Mouse (Mus musculus): Measurements from ENCODE around the gene Hspb7. TPM values are rescaled to one million over a fixed set of nuclear protein-coding genes. Genes with fewer than 3 reads are reported as not detected.

Gene Hspb7
- total and polyA plus RNA-seq, 3 experiments = not detected

GRCm38 (mm10) chr4:141451251-141451650 lies 30.7 kb downstream of the Hspb7 start (continued):
- no peak for TF ChIP-seq MYB (IDR thresholded peaks at IDR 0.05; ENCODE audit: low read depth, low read length)

GRCm38 (mm10) chr4:141451916-141452450 lies 31.4 kb downstream of the Hspb7 start:
- Histone ChIP-seq H3K27me3 (ENCODE audit: control insufficient read depth in 1 of 2, insufficient read depth in 2 of 2, low read length in 2 of 2) (no peaks in the 10 kb centered on the region), H3K27ac (ENCODE audit: control insufficient read depth, low read depth, low read length) (no peak overlapping the region), H3K36me3 (ENCODE audit: control insufficient read depth in 1 of 2, insufficient read depth in 2 of 2, low read length in 2 of 2) (peaks cover 3 to 7% of the 10 kb centered on the region in 2 experiments; a peak in 3 of 4 replicates), H3K9ac (ENCODE audit: control insufficient read depth, low read depth, low read length, poor library complexity, severe bottlenecking) (no peak overlapping the region), H3K4me1 (ENCODE audit: control insufficient read depth in 1 of 2, insufficient read depth in 2 of 2, low read length in 2 of 2) (peaks cover 7 to 11% of the 10 kb centered on the region in 2 experiments), H3K9me3 (replicated peaks; ENCODE audit: insufficient read depth, low read length) (no peaks in the 10 kb centered on the region), H3K79me2 (ENCODE audit: control insufficient read depth, insufficient read depth, low read length, poor library complexity) (peaks cover 5% of the 10 kb centered on the region; the same call in 1 of the 2 replicates), H3K4me3 (ENCODE audit: control insufficient read depth in 1 of 2, insufficient read depth in 1 of 2, low read depth in 2 of 2, low read length in 2 of 2) (no peak overlapping the region)
- DNase-seq (ENCODE audit: low read depth, low spot score) = no peak
- TF ChIP-seq MEF2A (IDR thresholded peaks at IDR 0.05; ENCODE audit: extremely low read depth, insufficient replicate concordance, low read depth, low read length, poor library complexity, severe bottlenecking) (no peak), CHD1 (IDR thresholded peaks at IDR 0.05; ENCODE audit: low read depth, low read length) (no peak)

GRCm38 (mm10) chr4:141454581-141455350 lies 34.2 kb downstream of the Hspb7 start:
- H3K4me1 ChIP-seq (ENCODE audit: control insufficient read depth in 1 of 2, insufficient read depth in 2 of 2, low read length in 2 of 2) = peaks cover 7 to 11% of the 10 kb centered on the region in 2 experiments
- no peak for DNase-seq (ENCODE audit: low read depth, low spot score)
- peaks cover 1 to 7% of the 10 kb centered on the region in 2 experiments; a peak in 3 of 4 replicates for H3K36me3 ChIP-seq (ENCODE audit: control insufficient read depth in 1 of 2, insufficient read depth in 2 of 2, low read length in 2 of 2)
- no peak overlapping the region for H3K27ac ChIP-seq (ENCODE audit: control insufficient read depth, low read depth, low read length)
- no peaks in the 10 kb centered on the region for H3K27me3 ChIP-seq (ENCODE audit: control insufficient read depth in 1 of 2, insufficient read depth in 2 of 2, low read length in 2 of 2)
- H3K79me2 ChIP-seq (ENCODE audit: control insufficient read depth, insufficient read depth, low read length, poor library complexity) = peaks cover 6% of the 10 kb centered on the region; the same call in 1 of the 2 replicates
- TF ChIP-seq SIN3A (IDR thresholded peaks at IDR 0.05; ENCODE audit: low read length) = no peak
- TF ChIP-seq UBTF (IDR thresholded peaks at IDR 0.05; ENCODE audit: borderline replicate concordance, insufficient read depth, low read depth, low read length) = no peak
- H3K4me3 ChIP-seq (ENCODE audit: control insufficient read depth in 1 of 2, insufficient read depth in 1 of 2, low read depth in 2 of 2, low read length in 2 of 2) = no peak overlapping the region
- H3K9me3 ChIP-seq (replicated peaks; ENCODE audit: insufficient read depth, low read length) = no peaks in the 10 kb centered on the region
- H3K9ac ChIP-seq (ENCODE audit: control insufficient read depth, low read depth, low read length, poor library complexity, severe bottlenecking) = no peak overlapping the region

GRCm38 (mm10) chr4:141455526-141455925 lies 34.9 kb downstream of the Hspb7 start:
- TF ChIP-seq ZC3H11A (IDR thresholded peaks at IDR 0.05; ENCODE audit: low read depth, low read length) = no peak
- no peak for TF ChIP-seq ETS1 (IDR thresholded peaks at IDR 0.05; ENCODE audit: low read depth, low read length)
- TF ChIP-seq MAX (IDR thresholded peaks at IDR 0.05; ENCODE audit: low read length) = no peak
- TF ChIP-seq CHD1 (IDR thresholded peaks at IDR 0.05; ENCODE audit: low read depth, low read length) = no peak
- TF ChIP-seq USF2 (IDR thresholded peaks at IDR 0.05; ENCODE audit: borderline replicate concordance in 1 of 2, insufficient read depth in 1 of 2, low read depth in 1 of 2, low read length in 2 of 2) = no peak
- TF ChIP-seq KAT2A (conservative IDR thresholded peaks at IDR 0.05; ENCODE audit: low read depth, low read length) = no peak
- no peak for TF ChIP-seq TBP (IDR thresholded peaks at IDR 0.05; ENCODE audit: low read depth, low read length)
- TF ChIP-seq HCFC1 (IDR thresholded peaks at IDR 0.05; ENCODE audit: low read depth, low read length) = no peak
- TF ChIP-seq SMC3 (IDR thresholded peaks at IDR 0.05; ENCODE audit: low read depth, low read length) = no peak
- no peak for TF ChIP-seq NELFE (IDR thresholded peaks at IDR 0.05; ENCODE audit: low read depth, low read length)
- TF ChIP-seq RAD21 (IDR thresholded peaks at IDR 0.05; ENCODE audit: low read depth, low read length) = no peak
- Histone ChIP-seq H3K27me3 (ENCODE audit: control insufficient read depth in 1 of 2, insufficient read depth in 2 of 2, low read length in 2 of 2) (no peaks in the 10 kb centered on the region), H3K9me3 (replicated peaks; ENCODE audit: insufficient read depth, low read length) (no peaks in the 10 kb centered on the region), H3K79me2 (ENCODE audit: control insufficient read depth, insufficient read depth, low read length, poor library complexity) (peaks cover 6% of the 10 kb centered on the region; the same call in 1 of the 2 replicates), H3K4me3 (ENCODE audit: control insufficient read depth in 1 of 2, insufficient read depth in 1 of 2, low read depth in 2 of 2, low read length in 2 of 2) (no peak overlapping the region), H3K27ac (ENCODE audit: control insufficient read depth, low read depth, low read length) (no peak overlapping the region), H3K4me1 (ENCODE audit: control insufficient read depth in 1 of 2, insufficient read depth in 2 of 2, low read length in 2 of 2) (peaks cover 7% of the 10 kb centered on the region in 2 experiments), H3K36me3 (ENCODE audit: control insufficient read depth in 1 of 2, insufficient read depth in 2 of 2, low read length in 2 of 2) (peaks cover 1 to 7% of the 10 kb centered on the region in 2 experiments; a peak in 3 of 4 replicates), H3K9ac (ENCODE audit: control insufficient read depth, low read depth, low read length, poor library complexity, severe bottlenecking) (no peak overlapping the region)
- no peak for DNase-seq (ENCODE audit: low read depth, low spot score)

Measured in MEL (cell line).